Mouse (Mus musculus): ENCODE data around the gene Myo1g. TPM values are rescaled to one million over a fixed set of nuclear protein-coding genes. Genes with fewer than 3 reads are reported as not detected.

Myo1g gene
- total RNA-seq, 2 experiments from 2014 or later, result 2.0 to 2.3 TPM

DNA sequence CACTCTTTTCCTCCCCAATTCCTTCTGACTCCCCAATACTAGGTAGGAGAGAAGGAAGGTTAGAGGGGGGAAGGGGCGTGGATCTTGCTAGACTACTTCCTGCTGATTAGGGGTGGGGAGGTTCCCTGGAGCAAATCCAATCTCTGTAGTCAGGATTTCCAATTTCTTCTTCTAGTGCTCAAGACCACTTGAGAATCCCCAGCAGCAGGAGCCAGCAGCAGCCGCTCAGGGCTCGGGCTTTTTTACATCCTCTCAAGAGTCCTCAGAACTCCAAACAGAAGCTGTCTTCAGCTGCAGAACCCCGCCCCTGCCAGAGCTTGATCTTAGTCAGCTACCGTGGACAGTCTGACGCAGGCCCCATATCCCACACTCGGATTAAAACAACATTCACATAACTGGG is 33.3 kb downstream of the Myo1g start:
- no peak for DNase-seq

DNA sequence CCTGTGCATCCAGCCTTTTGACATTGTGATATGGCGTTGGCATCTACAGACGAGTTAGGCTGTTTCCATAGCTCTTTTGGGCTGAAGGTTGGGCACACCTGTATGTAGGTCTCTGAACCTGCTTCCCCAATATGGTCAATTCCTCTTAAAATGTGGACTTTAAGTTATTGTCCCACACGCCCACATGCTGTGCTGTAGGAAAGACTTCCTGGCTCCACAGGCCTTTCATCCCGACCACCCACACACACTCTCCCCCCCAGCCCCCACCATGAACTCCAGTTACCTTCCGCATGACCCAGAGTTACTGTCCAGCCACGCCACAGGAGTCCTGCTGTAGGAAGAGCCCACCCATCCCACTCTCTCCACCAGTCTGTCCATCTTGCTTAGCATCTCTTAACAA is 33.8 kb downstream of the Myo1g start:
- DNase-seq, result no peak

GRCm38 (mm10) chr11:6484244-6484959 is 36.4 kb downstream of the Myo1g start:
- no peak for DNase-seq

DNA sequence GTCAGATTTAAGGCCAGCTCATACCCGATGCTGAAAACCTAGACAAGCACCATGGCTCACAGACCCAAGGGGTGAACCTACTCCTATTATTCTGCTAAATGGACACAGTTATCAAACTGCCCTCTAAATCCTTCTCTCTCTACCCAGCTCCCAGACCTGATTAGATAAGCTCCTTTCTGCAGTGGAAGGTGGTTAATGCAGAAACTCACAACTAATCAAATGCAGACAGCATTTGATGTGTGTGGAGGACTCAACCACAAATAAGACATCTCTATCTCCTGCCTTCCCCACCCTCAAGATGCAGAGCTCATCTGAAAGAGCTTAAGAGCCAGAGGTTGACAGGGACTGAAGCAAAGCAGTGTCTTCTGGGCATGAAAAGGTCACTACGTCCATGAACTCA is 37.7 kb downstream of the Myo1g start:
- DNase-seq, result no peak

- no peak for DNase-seq
Observed at GRCm38 (mm10) chr11:6481669-6482185, 39.0 kb downstream of the Myo1g start.

DNA sequence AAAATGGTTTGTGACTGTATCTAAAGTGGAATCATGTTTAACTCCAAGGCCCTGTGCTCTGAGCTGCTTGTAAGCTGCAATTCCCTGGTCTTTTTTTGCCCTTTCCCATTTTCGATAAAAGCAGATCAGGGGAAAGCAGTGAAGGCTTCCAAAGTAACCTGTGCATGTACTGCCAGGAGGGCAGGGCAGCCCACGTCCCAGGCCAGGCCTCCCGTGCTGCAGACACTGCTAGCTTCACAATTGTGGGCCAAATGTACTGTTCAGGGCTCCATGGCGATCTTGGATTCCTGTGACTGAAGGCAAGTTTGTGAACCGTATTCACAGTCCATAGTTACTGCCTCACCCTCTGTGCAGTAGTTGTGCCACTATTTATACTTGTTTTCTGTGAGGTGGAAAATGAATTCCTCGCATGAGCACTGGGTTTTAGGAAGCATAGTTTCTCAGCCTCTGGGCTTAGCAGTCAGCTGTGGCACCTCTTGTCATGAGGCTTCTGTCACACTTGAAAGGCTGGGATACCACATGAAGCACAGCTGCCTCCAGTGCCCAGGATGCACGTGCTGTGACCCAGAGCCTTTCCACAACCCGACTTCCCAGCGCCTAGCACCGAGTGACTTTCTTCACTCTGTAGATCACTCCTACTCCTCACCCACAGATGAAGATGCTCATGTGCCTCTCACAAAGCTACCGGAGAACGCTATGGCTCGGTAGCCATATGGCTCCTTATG is 39.9 kb downstream of the Myo1g start:
- no peak for DNase-seq

DNA sequence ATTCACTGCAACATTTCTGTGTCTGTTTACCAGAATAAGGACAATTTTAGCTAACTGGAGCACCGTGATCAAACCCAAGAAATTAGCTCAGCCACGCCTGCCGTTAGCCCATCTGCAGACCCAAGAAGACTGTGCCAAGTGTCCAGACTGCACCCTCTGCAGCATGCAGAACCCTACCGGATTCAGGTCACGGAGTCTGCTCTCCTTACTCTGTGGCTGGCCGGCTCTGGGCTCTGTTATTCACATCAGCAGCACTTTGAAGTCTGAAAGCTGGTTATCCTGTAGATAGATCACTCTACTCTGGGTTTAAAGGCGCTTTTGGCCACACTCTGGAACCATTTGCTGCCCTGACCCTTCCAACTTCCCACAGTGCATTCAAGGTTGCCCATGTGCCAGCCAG is 40.6 kb downstream of the Myo1g start:
- no peak for DNase-seq

DNA sequence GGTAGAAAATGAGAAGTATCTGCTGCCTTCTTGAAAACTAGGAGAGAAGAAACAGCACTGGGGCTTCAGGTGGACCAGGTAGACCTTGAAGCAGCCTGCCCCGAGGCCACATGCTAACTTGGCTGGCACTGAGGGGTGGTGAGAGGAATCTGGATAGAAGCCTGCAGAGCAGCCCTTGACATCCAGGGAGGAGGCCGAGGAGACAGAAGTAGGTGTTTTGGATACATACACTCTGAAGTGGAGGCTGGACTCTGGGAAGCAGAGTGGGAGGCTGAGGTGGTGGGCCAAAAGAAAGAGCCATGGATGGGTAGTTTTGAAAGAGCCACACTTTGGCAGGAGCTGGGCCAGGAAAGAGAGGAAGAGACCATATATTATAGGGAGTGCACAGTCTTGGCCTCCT is 41.5 kb downstream of the Myo1g start:
- no peak for DNase-seq

DNA sequence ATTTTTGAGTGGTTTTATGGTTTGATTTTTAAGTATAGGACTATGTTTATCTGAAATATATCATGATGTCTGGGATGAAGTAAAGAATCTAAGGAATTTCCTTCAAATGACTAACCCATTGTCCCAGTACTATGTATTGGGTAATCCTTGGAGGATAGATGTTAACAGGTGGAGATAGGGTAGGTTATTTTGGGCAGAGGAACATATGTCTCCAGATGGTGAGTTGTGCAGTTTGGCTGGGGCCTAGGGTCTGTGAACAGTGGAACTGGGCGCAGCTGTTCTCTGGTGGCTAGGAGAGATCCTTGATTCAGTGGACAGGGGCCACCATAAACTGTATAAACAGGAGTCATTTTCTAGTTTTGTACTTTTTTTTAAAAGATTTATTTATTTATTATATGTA is 43.4 kb downstream of the Myo1g start:
- DNase-seq, result no peak

DNA sequence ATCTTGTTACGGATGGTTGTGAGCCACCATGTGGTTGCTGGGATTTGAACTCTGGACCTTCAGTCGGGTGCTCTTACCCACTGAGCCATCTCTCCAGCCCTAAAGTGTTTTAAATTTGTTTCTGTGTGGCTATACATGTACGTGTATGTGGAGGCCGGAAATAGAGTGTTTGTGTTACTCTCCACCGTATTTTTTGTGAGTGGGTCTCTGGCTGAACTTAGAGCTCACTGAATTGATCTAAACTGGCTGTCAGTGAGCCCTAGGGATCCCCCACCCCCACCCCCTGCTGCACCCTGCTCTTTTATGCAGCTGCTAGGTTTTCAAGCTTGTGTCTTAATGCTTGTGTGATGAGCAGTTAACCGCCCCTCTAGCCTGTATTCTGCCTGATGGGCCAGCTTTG is 43.9 kb downstream of the Myo1g start:
- no peak for DNase-seq

GRCm38 (mm10) chr11:6475867-6476484 is 44.8 kb downstream of the Myo1g start, which contains the start of gene Purb:
Purb (minus strand) TSS chr11:6475917.
- DNase-seq, result peak; percentile 94 to 97

- DNase-seq, result peak; percentile 62 to 67
Observed at GRCm38 (mm10) chr11:6474874-6475731, 45.7 kb downstream of the Myo1g start.

DNA sequence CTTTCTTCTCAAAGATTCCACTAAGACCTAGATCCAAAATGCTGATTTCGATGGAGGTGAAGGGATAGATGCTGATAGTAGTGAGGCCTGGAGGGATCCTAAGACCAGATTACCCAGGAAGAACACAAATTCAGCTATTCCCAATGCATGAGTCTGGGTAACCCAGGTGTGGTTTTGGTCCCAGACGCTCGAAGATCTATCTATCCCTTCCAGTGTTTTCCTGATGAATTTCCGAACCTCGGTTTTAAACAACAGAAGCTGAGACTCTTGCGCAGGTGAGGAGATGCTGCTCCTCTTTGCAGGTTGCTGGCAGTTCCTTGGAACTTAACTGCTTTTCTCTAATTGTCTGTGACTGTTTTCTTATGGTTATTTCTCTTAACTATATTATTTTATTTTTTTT is 46.4 kb downstream of the Myo1g start:
- no peak for DNase-seq

DNA sequence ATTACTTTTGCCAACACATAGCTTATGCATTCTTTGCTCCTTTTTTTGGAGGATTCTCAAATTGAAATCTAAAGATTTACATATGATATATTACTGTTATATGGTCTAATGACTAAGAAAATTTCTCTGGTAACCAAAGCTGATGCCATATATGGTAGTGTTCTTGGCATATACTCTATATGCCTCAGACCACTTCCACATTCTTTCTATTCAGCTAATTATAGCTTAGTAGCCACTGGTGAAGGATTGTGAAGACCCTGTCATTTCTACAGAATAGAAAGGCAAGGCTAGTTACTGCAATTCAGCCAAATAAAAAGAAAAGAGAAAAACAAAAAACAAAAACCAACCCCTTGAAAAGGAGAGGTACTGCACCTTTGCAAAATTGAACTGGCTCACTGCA is 48.7 kb downstream of the Myo1g start:
- no peak for DNase-seq

GRCm38 (mm10) chr11:6471493-6471892 is 49.3 kb downstream of the Myo1g start:
- DNase-seq, result no peak

- DNase-seq, result no peak
Observed at GRCm38 (mm10) chr11:6471054-6471453, 49.7 kb downstream of the Myo1g start.

- DNase-seq, result peak; percentile 59
Observed at GRCm38 (mm10) chr11:6468541-6468940, 52.2 kb downstream of the Myo1g start.

GRCm38 (mm10) chr11:6465122-6465521 is 55.6 kb downstream of the Myo1g start:
- peak; percentile 55 to 70 for DNase-seq

DNA sequence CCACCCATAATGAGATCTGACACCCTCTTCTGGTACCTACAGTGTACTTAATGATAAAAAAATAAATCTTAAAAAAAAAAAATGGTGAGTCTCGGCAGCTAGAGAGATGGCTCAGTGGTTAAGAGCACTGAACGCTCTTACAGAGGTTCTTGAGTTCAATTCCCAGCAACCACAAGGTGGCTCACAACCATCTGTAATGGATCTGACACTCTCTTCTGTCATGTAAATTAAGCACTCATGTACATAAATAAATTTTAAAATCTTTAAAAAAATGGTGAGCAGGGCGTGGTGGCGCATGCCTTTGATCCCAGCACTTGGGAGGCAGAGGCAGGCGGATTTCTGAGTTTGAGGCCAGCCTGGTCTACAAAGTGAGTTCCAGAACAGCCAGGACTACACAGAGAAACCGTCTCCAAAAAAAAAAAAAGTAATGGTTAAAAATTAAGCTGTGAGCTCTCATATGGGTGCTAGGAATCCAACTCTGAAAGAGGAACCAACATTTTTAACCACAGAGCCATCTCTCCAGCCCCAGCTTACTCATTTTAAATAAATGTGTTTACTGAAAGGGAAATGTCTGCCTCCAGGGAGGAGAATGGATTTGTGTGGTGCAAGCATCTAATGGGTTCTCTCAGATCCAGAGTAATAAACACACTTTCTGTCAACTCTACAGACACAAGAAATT is 57.5 kb downstream of the Myo1g start:
- DNase-seq, result no peak
